Mouse (Mus musculus): ENCODE measurements around the gene Htr3a. TPM values are rescaled to one million over a fixed set of nuclear protein-coding genes. Genes with fewer than 3 reads are reported as not detected.

Htr3a gene
- total RNA-seq, 1 experiment: 1.4 TPM

DNA sequence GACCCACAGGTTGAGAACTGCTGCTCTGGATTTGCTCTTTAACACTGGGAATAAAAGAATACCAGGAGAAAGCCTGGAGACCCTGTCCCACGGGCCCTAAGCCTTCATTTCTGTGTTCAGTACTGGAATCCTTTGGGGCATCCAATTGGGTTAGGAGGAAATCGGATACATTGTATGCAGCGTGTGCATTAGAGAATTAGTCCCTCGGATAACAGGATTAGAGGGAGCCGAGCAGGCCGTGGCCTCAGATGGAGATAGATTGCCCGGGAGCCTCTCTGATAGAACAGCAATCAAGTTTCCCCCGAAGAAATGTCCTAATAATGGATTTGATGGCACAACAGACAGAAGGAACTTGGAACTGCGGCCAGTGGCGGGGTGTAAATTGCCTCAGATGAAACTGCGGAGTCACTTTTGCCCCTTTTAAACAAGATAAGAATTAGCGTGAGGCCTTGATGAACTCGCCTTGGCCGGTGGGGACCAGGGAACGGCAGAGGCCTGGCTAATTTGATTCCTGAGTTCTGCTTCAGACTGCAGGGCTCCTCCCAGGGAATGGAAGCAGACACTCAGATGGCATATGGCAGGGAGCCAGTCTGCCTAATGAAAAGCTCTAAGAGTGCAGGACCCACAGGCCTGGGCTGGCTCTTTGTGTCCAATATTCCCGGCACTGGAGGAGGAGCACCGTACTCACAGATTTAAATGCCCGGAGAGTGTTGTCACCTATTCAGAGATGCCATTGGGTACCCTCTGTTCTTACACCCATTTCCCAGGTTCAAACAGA, 5.3 kb upstream of the Htr3a start:
- H3K4me1 ChIP-seq (ENCODE audit: control insufficient read depth in 2 of 2, insufficient read depth in 2 of 2, low read length in 2 of 2, poor library complexity in 1 of 2): no peaks in the 10 kb centered on the region
- H3K4me3 ChIP-seq (ENCODE audit: insufficient read depth in 1 of 2, low read depth in 1 of 2, low read length in 2 of 2, poor library complexity in 1 of 2, severe bottlenecking in 1 of 2): no peak overlapping the region
- in situ Hi-C loops (cut with MboI; ENCODE audit: low sequenced_read_pairs in 2 of 2, unreplicated experiment in 2 of 2): no loop called here
- no peak for DNase-seq (ENCODE audit: low read depth, low spot score)
- H3K36me3 ChIP-seq (ENCODE audit: control insufficient read depth, insufficient read depth, low read length, poor library complexity, severe bottlenecking): no peaks in the 10 kb centered on the region
- no peak overlapping the region for H3K27ac ChIP-seq (ENCODE audit: insufficient read depth, low read depth, low read length, poor library complexity, severe bottlenecking)
- H3K9ac ChIP-seq (ENCODE audit: insufficient read depth, low read depth, low read length, poor library complexity, severe bottlenecking): no peak overlapping the region
- TF ChIP-seq ZNF384 (IDR thresholded peaks at IDR 0.05; ENCODE audit: low read depth, low read length): no peak
- TF ChIP-seq MAFK (IDR thresholded peaks at IDR 0.05; ENCODE audit: insufficient read depth, low read depth, low read length): no peak
- no peak for TF ChIP-seq CHD2 (IDR thresholded peaks at IDR 0.05; ENCODE audit: low read depth, low read length)
- no peak for TF ChIP-seq ZC3H11A (IDR thresholded peaks at IDR 0.05; ENCODE audit: borderline replicate concordance, low read depth, low read length)
- TF ChIP-seq HCFC1 (IDR thresholded peaks at IDR 0.05; ENCODE audit: borderline replicate concordance, insufficient read depth, low read length): no peak
- no peaks in the 10 kb centered on the region for H3K9me3 ChIP-seq (ENCODE audit: control insufficient read depth, insufficient read depth, low read depth, low read length)

DNA sequence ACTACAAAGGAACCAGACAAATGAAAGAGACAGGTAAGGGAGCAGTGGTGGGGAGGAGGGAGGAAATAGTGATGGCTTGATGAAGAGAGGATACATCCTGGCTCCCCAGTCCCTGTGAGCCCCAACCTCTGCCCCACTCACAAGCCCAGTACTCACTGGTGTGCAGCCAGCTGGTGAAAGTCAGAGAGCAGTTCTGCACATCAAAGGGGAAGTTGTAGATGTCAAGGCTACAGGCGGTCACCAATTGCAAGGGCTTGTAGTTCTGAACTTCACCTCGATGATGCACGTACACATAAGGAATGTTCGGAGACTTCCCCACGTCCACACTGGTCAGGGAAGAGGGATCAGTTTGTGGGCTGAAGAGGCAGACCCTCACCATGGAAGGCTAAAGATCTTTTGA, 6.5 kb downstream of the Htr3a start:
- TF ChIP-seq MAFK (IDR thresholded peaks at IDR 0.05; ENCODE audit: insufficient read depth, low read depth, low read length) (no peak), CHD2 (IDR thresholded peaks at IDR 0.05; ENCODE audit: low read depth, low read length) (no peak)
- no peak overlapping the region for H3K4me3 ChIP-seq (ENCODE audit: insufficient read depth in 1 of 2, low read depth in 1 of 2, low read length in 2 of 2, poor library complexity in 1 of 2, severe bottlenecking in 1 of 2)
- no peak overlapping the region for H3K27ac ChIP-seq (ENCODE audit: insufficient read depth, low read depth, low read length, poor library complexity, severe bottlenecking)
- DNase-seq (ENCODE audit: low read depth, low spot score): no peak
- no peaks in the 10 kb centered on the region; a peak in 1 of 4 replicates for H3K4me1 ChIP-seq (ENCODE audit: control insufficient read depth in 2 of 2, insufficient read depth in 2 of 2, low read length in 2 of 2, poor library complexity in 1 of 2)
- H3K9ac ChIP-seq (ENCODE audit: insufficient read depth, low read depth, low read length, poor library complexity, severe bottlenecking): no peak overlapping the region
- in situ Hi-C loops (cut with MboI; ENCODE audit: low sequenced_read_pairs in 2 of 2, unreplicated experiment in 2 of 2): no loop called here
- no peaks in the 10 kb centered on the region for H3K36me3 ChIP-seq (ENCODE audit: control insufficient read depth, insufficient read depth, low read length, poor library complexity, severe bottlenecking)
- H3K9me3 ChIP-seq (ENCODE audit: control insufficient read depth, insufficient read depth, low read depth, low read length): no peaks in the 10 kb centered on the region

DNA sequence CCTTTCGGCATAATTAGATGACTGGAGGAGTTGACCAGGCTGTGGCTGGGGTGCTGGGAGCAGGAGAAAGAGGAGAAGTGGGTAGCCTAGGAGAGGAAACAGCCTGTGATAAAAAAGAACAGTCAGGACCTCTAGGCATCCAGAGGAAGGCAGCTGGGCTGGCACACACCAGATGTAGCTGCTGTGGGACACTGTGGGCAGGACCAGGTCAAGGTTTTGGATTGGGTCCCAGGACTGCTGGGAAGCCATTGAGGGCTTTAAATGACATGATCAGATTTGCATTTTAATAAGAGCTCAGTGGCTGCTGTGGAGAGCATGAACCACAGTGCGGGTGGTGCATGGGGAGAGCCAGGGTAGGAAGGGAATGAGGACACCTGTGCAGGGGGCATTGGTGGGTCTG, 7.1 kb downstream of the Htr3a start:
- no peaks in the 10 kb centered on the region for H3K36me3 ChIP-seq (ENCODE audit: control insufficient read depth, insufficient read depth, low read length, poor library complexity, severe bottlenecking)
- no peaks in the 10 kb centered on the region for H3K9me3 ChIP-seq (ENCODE audit: control insufficient read depth, insufficient read depth, low read depth, low read length)
- H3K9ac ChIP-seq (ENCODE audit: insufficient read depth, low read depth, low read length, poor library complexity, severe bottlenecking): no peak overlapping the region
- TF ChIP-seq ZNF384 (IDR thresholded peaks at IDR 0.05; ENCODE audit: low read depth, low read length): no peak
- no peak for TF ChIP-seq HCFC1 (IDR thresholded peaks at IDR 0.05; ENCODE audit: borderline replicate concordance, insufficient read depth, low read length)
- TF ChIP-seq CHD2 (IDR thresholded peaks at IDR 0.05; ENCODE audit: low read depth, low read length): no peak
- no peak for TF ChIP-seq MAFK (IDR thresholded peaks at IDR 0.05; ENCODE audit: insufficient read depth, low read depth, low read length)
- no peak for TF ChIP-seq ZC3H11A (IDR thresholded peaks at IDR 0.05; ENCODE audit: borderline replicate concordance, low read depth, low read length)
- no peaks in the 10 kb centered on the region; a peak in 1 of 4 replicates for H3K4me1 ChIP-seq (ENCODE audit: control insufficient read depth in 2 of 2, insufficient read depth in 2 of 2, low read length in 2 of 2, poor library complexity in 1 of 2)
- no peak overlapping the region for H3K4me3 ChIP-seq (ENCODE audit: insufficient read depth in 1 of 2, low read depth in 1 of 2, low read length in 2 of 2, poor library complexity in 1 of 2, severe bottlenecking in 1 of 2)
- in situ Hi-C loops (cut with MboI; ENCODE audit: low sequenced_read_pairs in 2 of 2, unreplicated experiment in 2 of 2): no loop called here
- DNase-seq (ENCODE audit: low read depth, low spot score): no peak
- no peak overlapping the region for H3K27ac ChIP-seq (ENCODE audit: insufficient read depth, low read depth, low read length, poor library complexity, severe bottlenecking)

DNA sequence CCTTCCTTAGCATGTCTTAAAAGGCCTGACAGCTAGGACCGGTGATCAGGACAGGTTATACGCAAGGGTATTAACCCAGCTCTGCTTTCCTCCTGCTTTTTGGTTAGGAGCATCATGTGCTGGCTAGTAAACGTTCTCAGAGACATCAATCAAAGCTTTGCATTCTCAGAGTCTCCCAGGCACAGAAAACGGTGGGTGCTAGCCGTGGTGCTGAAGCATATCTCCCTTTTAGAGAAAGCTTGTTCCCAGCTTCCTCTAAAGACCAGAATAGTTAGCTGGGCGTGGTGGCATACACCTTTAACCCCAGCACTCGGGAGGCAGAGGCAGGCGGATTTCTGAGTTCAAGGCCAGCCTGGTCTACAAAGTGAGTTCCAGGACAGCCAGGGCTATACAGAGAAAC, 12.3 kb downstream of the Htr3a start:
- Histone ChIP-seq H3K27ac (ENCODE audit: insufficient read depth, low read depth, low read length, poor library complexity, severe bottlenecking) (no peak overlapping the region), H3K36me3 (ENCODE audit: control insufficient read depth, insufficient read depth, low read length, poor library complexity, severe bottlenecking) (no peaks in the 10 kb centered on the region), H3K9ac (ENCODE audit: insufficient read depth, low read depth, low read length, poor library complexity, severe bottlenecking) (no peak overlapping the region), H3K9me3 (ENCODE audit: control insufficient read depth, insufficient read depth, low read depth, low read length) (no peaks in the 10 kb centered on the region), H3K4me3 (ENCODE audit: insufficient read depth in 1 of 2, low read depth in 1 of 2, low read length in 2 of 2, poor library complexity in 1 of 2, severe bottlenecking in 1 of 2) (no peak overlapping the region), H3K4me1 (ENCODE audit: control insufficient read depth in 2 of 2, insufficient read depth in 2 of 2, low read length in 2 of 2, poor library complexity in 1 of 2) (peaks cover 0 to 5% of the 10 kb centered on the region in 2 experiments; a peak in 1 of 4 replicates)
- in situ Hi-C loops (cut with MboI; ENCODE audit: low sequenced_read_pairs in 2 of 2, unreplicated experiment in 2 of 2): loop anchor here in 1 of 2 experiments (10.0 kb wide), 1 partner anchor 254 kb away; no protein-coding TSS in a partner anchor
- TF ChIP-seq ZC3H11A (IDR thresholded peaks at IDR 0.05; ENCODE audit: borderline replicate concordance, low read depth, low read length): no peak
- no peak for TF ChIP-seq HCFC1 (IDR thresholded peaks at IDR 0.05; ENCODE audit: borderline replicate concordance, insufficient read depth, low read length)
- TF ChIP-seq ZNF384 (IDR thresholded peaks at IDR 0.05; ENCODE audit: low read depth, low read length): no peak
- TF ChIP-seq CHD2 (IDR thresholded peaks at IDR 0.05; ENCODE audit: low read depth, low read length): no peak
- no peak for TF ChIP-seq MAFK (IDR thresholded peaks at IDR 0.05; ENCODE audit: insufficient read depth, low read depth, low read length)
- no peak for DNase-seq (ENCODE audit: low read depth, low spot score)
